9 mouse cellular contexts compared by ENCODE assay signal in genomic region chr7:4811842-4812302, GRCm38 (mm10). TPM values are rescaled to one million over a fixed set of nuclear protein-coding genes. Genes with fewer than 3 reads are reported as not detected.
DNase-seq lines count a peak whose midpoint lies in the region; ATAC-seq and TF ChIP-seq lines count a peak whose summit lies in the region.
"Had no signal": no experiment of that assay in that cellular context is flagged by ENCODE, and none has a peak within 500 bp of the region (broad histone marks: within the 10 kb centered on the region; RNA-seq: fewer than 3 reads in every experiment).

No protein-coding gene starts in this region.

- ATAC-seq in neural tube, embryonic 13.5 days (ENCODE audit: low read depth): no peak; the same call in 1 of the 2 replicates
- no peak for ATAC-seq in activated CD4-positive, CD25-positive, alpha-beta regulatory T cell, adult 4 months

- H3K36me3 ChIP-seq in heart, adult 2 months (ENCODE audit: control insufficient read depth, insufficient read depth, low read length): peaks cover 26% of the 10 kb centered on the region
- peaks cover 60% of the 10 kb centered on the region for H3K36me3 ChIP-seq in erythroblast, embryonic 14.5 days (ENCODE audit: control insufficient read depth)
- H3K36me3 ChIP-seq in liver, adult 2 months (ENCODE audit: control insufficient read depth, insufficient read depth, low read length): peaks cover 22% of the 10 kb centered on the region
- peaks cover 29% of the 10 kb centered on the region for H3K36me3 ChIP-seq in neural tube, embryonic 13.5 days

- under 1% methylated on average over 22 of the region's 36 CpGs for WGBS in heart, adult 2 months
- WGBS in liver, adult 2 months: under 1% methylated on average over 36 of the region's 36 CpGs
- WGBS in neural tube, embryonic 13.5 days: 4% methylated on average over 30 of the region's 36 CpGs

- intact Hi-C loops in heart, adult 2 months (cut with DNase I): loop anchor here (1.0 to 5.0 kb wide), 5 partner anchors 20 to 203 kb away; partner anchors contain the start of genes Fiz1, Gm44973, Hspbp1 and Rpl28
- intact Hi-C loops in heart, postnatal 10 days (cut with DNase I): loop anchor here (2.0 to 5.0 kb wide), 4 partner anchors 19 to 250 kb away; partner anchors contain the start of genes Fiz1, Rpl28, U2af2 and Zfp524

- no peak for TF ChIP-seq POLR2A in heart, adult 2 months (IDR thresholded peaks at IDR 0.05; ENCODE audit: insufficient read depth, low read depth, low read length)
- no peak for TF ChIP-seq POLR2A in liver, adult 2 months (IDR thresholded peaks at IDR 0.05; ENCODE audit: extremely low read depth, insufficient read depth, low read length)

- TF ChIP-seq CTCF in heart, adult 2 months (IDR thresholded peaks at IDR 0.05): no peak
- no peak for TF ChIP-seq CTCF in liver, adult 2 months (IDR thresholded peaks at IDR 0.05; ENCODE audit: low read depth, low read length)

- TF ChIP-seq EP300 in heart, adult 2 months (IDR thresholded peaks at IDR 0.05; ENCODE audit: insufficient read depth, low read depth, low read length): no peak

- peak overlapping the region; percentile 95 for H3K4me3 ChIP-seq in heart, adult 2 months
- H3K4me3 ChIP-seq in erythroblast, embryonic 14.5 days (replicated peaks): peak overlapping the region; percentile 100
- peak overlapping the region; percentile 92 for H3K4me3 ChIP-seq in liver, adult 2 months (ENCODE audit: insufficient read depth, low read depth, low read length)
- H3K4me3 ChIP-seq in neural tube, embryonic 13.5 days: peak overlapping the region; percentile 78

- H3K4me1 ChIP-seq in heart, adult 2 months (ENCODE audit: control insufficient read depth, insufficient read depth, low read length): peaks cover 5% of the 10 kb centered on the region
- peaks cover 42% of the 10 kb centered on the region for H3K4me1 ChIP-seq in erythroblast, embryonic 14.5 days (ENCODE audit: control insufficient read depth)
- H3K4me1 ChIP-seq in liver, adult 2 months (ENCODE audit: control insufficient read depth, insufficient read depth, low read length): peaks cover 17% of the 10 kb centered on the region
- H3K4me1 ChIP-seq in neural tube, embryonic 13.5 days (replicated peaks): peaks cover 35% of the 10 kb centered on the region

- no peaks in the 10 kb centered on the region for H3K27me3 ChIP-seq in heart, adult 2 months (ENCODE audit: control insufficient read depth, insufficient read depth, low read length)
- H3K27me3 ChIP-seq in erythroblast, embryonic 14.5 days (ENCODE audit: control insufficient read depth): no peaks in the 10 kb centered on the region
- no peaks in the 10 kb centered on the region for H3K27me3 ChIP-seq in liver, adult 2 months (ENCODE audit: control insufficient read depth, insufficient read depth, low read length)
- H3K27me3 ChIP-seq in neural tube, embryonic 13.5 days: no peaks in the 10 kb centered on the region

- H3K9me3 ChIP-seq in erythroblast, embryonic 14.5 days (ENCODE audit: control insufficient read depth, low read length): peaks cover 12% of the 10 kb centered on the region
- H3K9me3 ChIP-seq in neural tube, embryonic 13.5 days: no peaks in the 10 kb centered on the region

- H3K9ac ChIP-seq in heart, adult 2 months (ENCODE audit: low read depth, low read length): peak overlapping the region; percentile 86
- H3K9ac ChIP-seq in liver, adult 2 months (ENCODE audit: low read depth, low read length): peak overlapping the region; percentile 91
- peak overlapping the region; percentile 89 for H3K9ac ChIP-seq in neural tube, embryonic 13.5 days

- no peaks in the 10 kb centered on the region for H3K79me2 ChIP-seq in heart, adult 2 months (replicated peaks; ENCODE audit: control insufficient read depth, insufficient read depth, low read length)
- peaks cover 10% of the 10 kb centered on the region; the same call in 1 of the 2 replicates for H3K79me2 ChIP-seq in liver, adult 2 months (ENCODE audit: control insufficient read depth, insufficient read depth, low read length)

- H3K27ac ChIP-seq in heart, adult 2 months: peak overlapping the region; percentile 98
- peak overlapping the region; percentile 40 for H3K27ac ChIP-seq in liver, adult 2 months (replicated peaks; ENCODE audit: insufficient read depth, low read depth, low read length)
- peak overlapping the region; percentile 97 for H3K27ac ChIP-seq in neural tube, embryonic 13.5 days (replicated peaks)

- H3K4me2 ChIP-seq in neural tube, embryonic 13.5 days: peak overlapping the region; percentile 74

- no peak for DNase-seq in heart, adult 2 months
- DNase-seq in heart, postnatal 10 days: no peak
- DNase-seq in thymus, adult 18-20 months: peak; percentile 44 to 59
- DNase-seq in thymus, postnatal 36 days: no peak
- no peak for DNase-seq in liver, adult 2 months (ENCODE audit: extremely low read depth, low read depth, low spot score)

RNA-seq across cellular contexts. Expression of gene Ube2s, which starts 0.5 kb away (rescaled TPM):
- 10 to 100 TPM; 85.1 to 99.1 TPM for total RNA-seq in heart, adult 2 months (2021)
- polyA plus RNA-seq in heart, adult 2 months (2012; rRNA removed): 167 and 265 TPM in 2 replicates
- total RNA-seq in heart, postnatal 10 days (2021): 100 to 1,000 TPM; 149 to 152 TPM
- 142 and 163 TPM in 2 replicates for polyA plus RNA-seq in erythroblast, embryonic 14.5 days (2012)
- 22.4 and 24.2 TPM in 2 replicates for total RNA-seq in liver, adult 2 months (2014; rRNA removed)
- polyA plus RNA-seq in liver, adult 2 months (2012; rRNA removed): 45.9 and 74.3 TPM in 2 replicates
- polyA plus RNA-seq in neural tube, embryonic 13.5 days (2015; fragmentation: Nextera tagmentation; extraction: Ambion mirVana): 266 and 276 TPM in 2 replicates
- polyA plus RNA-seq in activated CD4-positive, CD25-positive, alpha-beta regulatory T cell, adult 4 months (2017; shearing (Covaris generic)): 10 to 100 TPM; 39.3 to 43.6 TPM

RNA-seq across cellular contexts. Expression of gene Rpl28, which starts 19.2 kb away (rescaled TPM):
- total RNA-seq in heart, adult 2 months (2021): 100 to 1,000 TPM; 492 to 575 TPM
- polyA plus RNA-seq in heart, adult 2 months (2012; rRNA removed): 135 and 202 TPM in 2 replicates
- total RNA-seq in heart, postnatal 10 days (2021): 100 to 1,000 TPM; 630 to 679 TPM
- 1,289 and 1,793 TPM in 2 replicates for polyA plus RNA-seq in erythroblast, embryonic 14.5 days (2012)
- total RNA-seq in liver, adult 2 months (2014; rRNA removed): 58.4 and 69.2 TPM in 2 replicates
- 211 and 226 TPM in 2 replicates for polyA plus RNA-seq in liver, adult 2 months (2012; rRNA removed)
- polyA plus RNA-seq in neural tube, embryonic 13.5 days (2015; fragmentation: Nextera tagmentation; extraction: Ambion mirVana): 194 and 230 TPM in 2 replicates
- polyA plus RNA-seq in activated CD4-positive, CD25-positive, alpha-beta regulatory T cell, adult 4 months (2017; shearing (Covaris generic)): 100 to 1,000 TPM; 460 to 740 TPM

RNA-seq across cellular contexts. Expression of gene Tmem238, which starts 22.4 kb away (rescaled TPM):
- total RNA-seq in heart, adult 2 months (2021): 1 to 10 TPM; 5.3 to 5.4 TPM
- 2.2 and 4.3 TPM in 2 replicates for polyA plus RNA-seq in heart, adult 2 months (2012; rRNA removed)
- 1 to 10 TPM; 3.7 to 4.2 TPM for total RNA-seq in heart, postnatal 10 days (2021)
- polyA plus RNA-seq in erythroblast, embryonic 14.5 days (2012): 6.1 and 6.2 TPM in 2 replicates
- total RNA-seq in liver, adult 2 months (2014; rRNA removed): 16.4 and 17.3 TPM in 2 replicates
- polyA plus RNA-seq in liver, adult 2 months (2012; rRNA removed): 73.2 and 92.1 TPM in 2 replicates
- 2.9 and 3.8 TPM in 2 replicates for polyA plus RNA-seq in neural tube, embryonic 13.5 days (2015; fragmentation: Nextera tagmentation; extraction: Ambion mirVana)
- polyA plus RNA-seq in activated CD4-positive, CD25-positive, alpha-beta regulatory T cell, adult 4 months (2017; shearing (Covaris generic)): 1 to 10 TPM in 1 of 2 experiments, not detected in 1; 1.2 TPM

RNA-seq across cellular contexts. Expression of gene Tmem190, which starts 29.1 kb away (rescaled TPM):
- not detected for total RNA-seq in heart, adult 2 months (2021)
- 0.29 TPM in 1 of 2 replicates, not detected in the other for polyA plus RNA-seq in heart, adult 2 months (2012; rRNA removed)
- total RNA-seq in heart, postnatal 10 days (2021): not detected
- not detected in 2 replicates for polyA plus RNA-seq in erythroblast, embryonic 14.5 days (2012)
- total RNA-seq in liver, adult 2 months (2014; rRNA removed): not detected in 2 replicates
- not detected in 2 replicates for polyA plus RNA-seq in liver, adult 2 months (2012; rRNA removed)
- not detected in 2 replicates for polyA plus RNA-seq in neural tube, embryonic 13.5 days (2015; fragmentation: Nextera tagmentation; extraction: Ambion mirVana)
- not detected for polyA plus RNA-seq in activated CD4-positive, CD25-positive, alpha-beta regulatory T cell, adult 4 months (2017; shearing (Covaris generic))
- total RNA-seq: adrenal gland, postnatal 36 days had no signal

RNA-seq across cellular contexts. Expression of gene Il11, which starts 29.2 kb away (rescaled TPM):
- not detected for total RNA-seq in heart, adult 2 months (2021)
- 0.15 TPM in 1 of 2 replicates, not detected in the other for polyA plus RNA-seq in heart, adult 2 months (2012; rRNA removed)
- not detected for total RNA-seq in heart, postnatal 10 days (2021)
- not detected in 2 replicates for polyA plus RNA-seq in erythroblast, embryonic 14.5 days (2012)
- not detected in 2 replicates for total RNA-seq in liver, adult 2 months (2014; rRNA removed)
- polyA plus RNA-seq in liver, adult 2 months (2012; rRNA removed): 0.09 TPM in 1 of 2 replicates, not detected in the other
- polyA plus RNA-seq in neural tube, embryonic 13.5 days (2015; fragmentation: Nextera tagmentation; extraction: Ambion mirVana): 0.46 and 0.91 TPM in 2 replicates
- polyA plus RNA-seq in activated CD4-positive, CD25-positive, alpha-beta regulatory T cell, adult 4 months (2017; shearing (Covaris generic)): not detected

Comparison
In these comparisons a context has a peak if more than half of its experiments do, and no peak if none do; other contexts are left out.
1. DNase-seq: peak in thymus, adult 18-20 months (2 of 2); none in heart, adult 2 months (0 of 2), heart, postnatal 10 days (0 of 2), thymus, postnatal 36 days (0 of 2) and liver, adult 2 months (single experiment).
2. H3K27ac ChIP-seq: peak in every context shown above with its lines; median percentile 98 in heart, adult 2 months; 97 in neural tube, embryonic 13.5 days; 40 in liver, adult 2 months.
3. RNA of gene Tmem238, which starts 22.4 kb away (polyA plus RNA-seq): 73.2 to 92.1 TPM in liver, adult 2 months; 6.1 to 6.2 TPM in erythroblast, embryonic 14.5 days, 2.2 to 4.3 TPM in heart, adult 2 months, 2.9 to 3.8 TPM in neural tube, embryonic 13.5 days and 1.2 TPM in activated CD4-positive, CD25-positive, alpha-beta regulatory T cell, adult 4 months; every median in the first group is over 10 times any median in the second.
4. Peak in every context shown above with its lines, with median percentiles within 50 percentile points of each other: H3K4me3 ChIP-seq and H3K9ac ChIP-seq.